Mouse (Mus musculus) fat pad, adult 2 months (tissue): ENCODE measurements around the gene Haus6.
A peak's percentile ranks its signal among the peaks of the same experiment; 100 is the strongest.

ENCODE experiments used
- DNase-seq: peaks from one replicate; pipeline ENCODE4 v3.0.0-alpha.2; 2011; ENCODE audit warnings: low read depth, low spot score; ENCODE audit errors: extremely low read depth

Gene Haus6

DNA sequence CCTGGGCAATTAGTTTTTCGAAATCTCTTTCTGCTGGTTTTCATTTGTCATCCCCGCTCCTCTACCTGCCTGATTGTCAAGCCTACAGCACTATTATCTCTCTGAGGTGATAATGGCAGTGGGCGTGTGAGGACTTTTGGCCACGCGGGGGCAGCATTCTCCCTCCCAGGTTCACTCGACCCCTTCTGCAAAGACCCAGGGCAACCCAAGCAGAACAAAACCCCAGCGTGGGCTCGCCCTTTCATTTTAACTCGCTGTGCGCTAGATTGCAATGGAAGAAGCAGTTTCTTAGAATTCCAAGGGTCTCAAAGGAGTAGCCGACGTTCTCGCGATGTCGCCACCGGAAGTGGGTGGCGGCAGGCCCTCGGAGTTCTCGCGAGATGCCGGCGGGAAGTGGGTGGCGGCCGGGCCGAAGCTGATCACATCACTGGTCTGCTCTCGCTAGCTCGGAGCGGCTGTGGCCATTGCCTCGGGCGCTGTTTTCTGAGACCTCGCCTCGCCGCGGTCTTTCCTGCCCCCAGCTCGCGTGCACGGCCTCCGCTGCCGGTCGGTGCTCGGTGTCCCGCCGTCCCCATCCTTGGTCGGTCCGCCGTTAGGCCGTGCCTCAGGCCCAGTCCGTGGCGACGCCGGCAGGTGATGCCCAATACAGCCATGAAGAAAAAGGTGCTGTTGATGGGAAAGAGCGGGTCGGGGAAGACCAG is 36.4 kb downstream of the Haus6 start, which contains the start of gene Rraga:
Gene Rraga, plus strand, starts transcription at position 386 of the 701 bp plus-strand sequence.
- DNase-seq, result peak; percentile 23

DNA sequence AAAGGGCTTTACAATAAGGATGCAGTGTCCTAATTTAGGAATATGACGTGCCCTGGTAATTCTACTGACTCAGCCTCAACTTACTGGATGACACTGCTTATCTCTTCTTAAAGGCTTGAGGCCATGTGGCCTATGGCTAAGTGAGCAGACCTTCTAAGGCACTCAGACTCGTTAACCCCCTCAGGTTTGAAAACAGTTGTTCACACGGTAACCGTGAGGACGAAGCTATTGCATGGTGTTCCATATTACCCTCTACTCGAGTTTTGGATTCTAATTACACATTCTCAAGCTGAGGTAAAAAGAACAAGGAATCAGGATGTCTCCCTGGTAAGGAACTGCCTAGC is 36.9 kb downstream of the Haus6 start:
- no peak for DNase-seq

DNA sequence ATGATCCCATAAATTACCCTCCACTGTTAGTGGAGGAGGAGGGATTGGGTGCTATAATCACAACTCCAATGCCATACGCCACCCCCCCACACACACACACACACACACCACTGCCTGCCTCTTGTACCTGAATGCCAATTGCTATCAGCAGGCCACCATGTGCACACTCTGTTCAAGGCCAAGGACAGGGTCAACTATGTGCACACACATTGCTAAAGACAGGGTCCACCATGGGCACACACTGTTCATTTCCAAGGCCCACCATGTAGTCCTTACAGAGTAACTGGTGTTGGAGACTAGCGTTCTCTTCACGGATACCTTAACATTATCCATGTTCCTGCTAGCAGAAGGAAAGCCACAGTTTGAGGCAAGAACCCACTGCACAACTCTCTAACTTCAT is 50.8 kb downstream of the Haus6 start:
- DNase-seq, result no peak

DNA sequence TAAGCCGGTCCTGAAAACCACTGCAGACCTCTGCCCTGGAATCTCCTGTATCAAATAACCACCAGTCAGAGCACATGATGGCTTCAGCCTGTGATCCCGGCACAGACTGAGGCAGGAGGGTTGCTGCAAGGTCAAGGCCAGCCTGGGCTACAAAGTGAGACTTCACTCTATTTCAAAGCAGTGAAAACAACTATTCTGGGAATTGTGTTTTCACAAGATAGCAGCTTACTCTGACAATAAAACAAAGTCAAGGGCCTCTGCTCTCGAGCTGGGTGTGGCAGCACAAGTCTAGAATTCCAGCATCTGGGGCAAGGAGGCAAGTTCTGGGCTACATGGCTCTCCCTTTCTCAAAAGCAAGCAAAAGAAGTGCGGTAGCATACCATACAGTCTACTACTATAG is 52.8 kb downstream of the Haus6 start:
- DNase-seq, result no peak

DNA sequence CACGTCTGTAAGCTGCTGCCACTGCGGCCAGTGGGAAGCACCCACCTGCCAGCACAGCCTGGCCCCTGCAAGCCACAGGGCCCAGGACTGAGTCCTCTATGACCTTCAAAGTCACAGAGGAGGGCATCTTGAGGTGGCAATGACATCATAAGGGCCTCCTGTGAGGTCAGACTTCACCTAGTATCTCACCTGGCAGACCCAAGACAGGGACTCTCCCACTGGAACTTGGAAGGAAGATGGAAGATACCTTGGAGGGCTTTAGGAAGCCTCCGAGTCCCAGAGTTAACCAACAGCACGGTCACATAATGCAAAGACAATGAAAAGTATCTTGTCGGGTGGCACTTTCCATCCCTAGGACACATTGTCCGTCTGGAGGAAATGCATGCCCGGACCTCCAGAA is 53.6 kb downstream of the Haus6 start, which contains the start of gene Saxo1:
Gene Saxo1, minus strand, starts transcription at position 101 of the 400 bp plus-strand sequence.
- no peak for DNase-seq

DNA sequence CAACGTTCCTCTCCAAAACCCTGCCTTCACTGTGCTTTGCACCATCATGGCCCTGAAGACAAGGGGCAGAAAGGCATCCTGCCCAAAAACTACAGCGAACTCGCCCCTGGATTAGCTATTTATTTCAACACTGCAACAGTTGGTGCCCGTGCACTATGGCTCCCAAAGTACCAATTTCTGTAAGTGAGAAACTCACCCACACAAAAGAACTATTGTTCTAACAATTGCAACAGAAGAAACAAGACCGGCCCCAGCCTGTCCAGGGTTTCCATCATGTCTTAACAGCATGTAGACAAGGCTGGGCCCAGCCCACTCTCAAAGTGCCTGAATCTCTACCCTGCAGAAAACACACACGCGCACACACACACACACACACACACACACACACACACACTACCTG is 54.5 kb downstream of the Haus6 start:
- DNase-seq, result peak; percentile 63

DNA sequence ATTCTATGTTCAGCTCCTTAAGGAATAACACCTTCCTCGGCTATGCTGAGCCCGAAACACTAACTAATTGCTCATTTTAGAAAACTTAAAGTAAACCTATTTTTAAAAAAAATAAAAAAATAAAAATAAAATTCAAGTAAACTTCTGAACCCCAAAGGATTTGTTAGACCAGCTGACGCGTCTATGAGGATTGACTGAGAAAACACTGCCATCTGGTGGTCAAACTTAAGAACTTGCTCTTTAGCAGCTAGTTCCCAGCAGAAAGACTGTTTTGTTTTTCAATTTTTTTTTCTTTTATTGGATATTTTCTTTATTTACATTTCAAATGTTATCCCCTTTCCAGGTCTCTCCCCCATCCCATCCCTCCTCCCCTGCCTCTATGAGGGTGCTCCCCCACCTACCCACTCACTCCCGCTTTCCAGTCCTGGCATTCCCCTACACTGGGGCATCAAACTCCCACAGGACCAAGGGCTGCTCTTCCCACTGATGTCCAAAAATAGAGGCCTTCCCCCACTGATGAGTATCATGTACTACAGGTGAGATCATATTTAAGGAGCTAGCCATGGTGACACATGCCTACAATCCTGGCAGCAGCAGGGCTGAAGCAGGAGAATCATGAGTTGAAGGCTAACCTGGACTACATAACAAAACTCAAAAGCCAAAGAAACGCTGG is 56.7 kb downstream of the Haus6 start:
- no peak for DNase-seq

DNA sequence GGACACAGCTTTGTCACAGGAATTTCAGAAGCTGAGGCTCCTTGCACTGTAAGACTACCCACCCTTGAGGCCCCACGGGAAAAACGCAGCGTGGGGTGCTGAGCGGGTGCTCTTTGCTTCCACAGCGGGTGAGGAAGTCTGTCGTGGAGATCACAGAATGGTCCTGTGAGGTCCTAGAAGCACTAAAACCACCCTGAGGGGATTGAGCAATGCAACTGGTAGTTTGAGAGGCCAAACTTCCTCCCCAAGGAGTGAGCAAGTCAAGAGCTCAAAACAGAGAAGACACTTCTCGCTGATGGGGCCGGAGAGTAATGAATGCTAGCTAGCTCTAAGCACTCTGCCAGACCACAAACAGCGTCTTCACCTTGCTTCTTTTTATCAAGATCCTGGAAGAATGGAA is 63.5 kb downstream of the Haus6 start:
- DNase-seq, result no peak

DNA sequence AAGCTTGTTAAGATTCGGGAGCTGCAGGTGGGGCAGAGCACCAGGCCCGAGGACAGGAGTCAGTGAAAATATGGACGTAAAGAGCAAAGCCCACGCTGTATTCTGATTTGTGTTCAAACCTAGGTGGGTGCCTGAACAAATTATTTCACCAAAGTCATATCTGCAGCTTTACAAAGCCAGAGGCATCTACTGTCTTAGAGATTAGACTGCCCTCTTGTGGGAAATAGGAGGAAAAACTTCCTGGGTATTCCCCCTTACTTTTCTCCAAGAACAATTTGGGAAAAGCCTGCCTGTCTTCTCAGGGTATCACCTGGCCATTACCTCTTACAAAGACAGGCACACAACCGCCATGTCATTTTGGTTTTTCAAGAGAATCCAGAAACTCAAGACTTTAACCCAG is 66.2 kb downstream of the Haus6 start:
- no peak for DNase-seq

DNA sequence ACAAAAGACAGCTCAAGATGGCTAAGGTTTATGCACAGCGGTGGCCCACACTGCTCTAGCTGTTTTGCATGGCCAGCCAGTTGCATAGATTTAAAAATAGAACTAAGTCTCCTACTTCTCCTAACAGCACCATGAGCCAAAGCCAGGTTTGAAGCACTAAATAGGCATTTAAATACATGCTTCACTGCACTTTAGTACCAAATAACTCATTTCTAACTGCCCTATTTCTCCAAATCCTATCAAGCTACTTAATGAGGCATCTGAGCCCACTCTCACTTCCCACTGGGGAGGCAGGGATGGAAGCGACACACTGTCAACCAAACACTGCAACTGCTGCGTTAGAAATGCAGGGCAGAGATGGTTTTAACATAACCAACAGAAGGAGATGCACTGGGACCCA is 67.9 kb downstream of the Haus6 start:
- no peak for DNase-seq

DNA sequence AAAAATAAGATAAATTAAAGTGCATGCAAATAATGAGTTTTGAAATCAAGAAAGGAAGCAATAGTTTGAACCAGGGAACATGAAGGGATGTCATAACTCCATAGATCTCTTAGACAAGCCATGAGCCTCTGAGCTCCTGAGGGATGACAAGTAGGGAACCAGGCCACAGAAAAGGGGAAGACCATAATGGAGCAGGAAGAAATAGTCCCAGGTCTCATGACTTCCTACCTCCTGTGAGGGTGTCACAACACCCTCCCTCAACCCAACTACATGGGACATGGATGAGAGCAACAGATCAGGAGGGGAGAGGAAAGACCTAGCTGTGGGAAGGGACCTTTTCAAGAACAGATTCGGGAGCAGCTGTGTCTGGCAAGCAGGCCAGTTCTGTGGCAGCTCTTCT is 70.3 kb downstream of the Haus6 start:
- no peak for DNase-seq

DNA sequence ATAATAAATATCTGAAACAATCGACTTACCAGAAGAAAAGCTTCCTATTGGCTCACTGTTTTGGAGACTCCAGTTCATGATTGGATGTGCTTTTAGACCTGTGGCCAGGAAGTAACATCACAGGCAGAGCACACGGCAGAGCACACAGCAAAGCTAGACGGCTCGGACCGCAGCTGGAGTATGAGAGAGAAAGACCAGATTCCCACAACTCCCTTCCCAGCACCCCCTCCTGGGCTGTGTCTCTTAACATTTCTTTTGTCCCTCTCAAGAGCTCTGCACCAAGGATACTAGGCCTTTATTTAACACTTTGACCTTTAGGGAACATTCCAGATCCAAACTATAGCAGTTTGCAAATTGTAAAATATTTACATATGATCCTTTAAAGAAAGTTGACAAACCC is 72.9 kb downstream of the Haus6 start:
- DNase-seq, result no peak

DNA sequence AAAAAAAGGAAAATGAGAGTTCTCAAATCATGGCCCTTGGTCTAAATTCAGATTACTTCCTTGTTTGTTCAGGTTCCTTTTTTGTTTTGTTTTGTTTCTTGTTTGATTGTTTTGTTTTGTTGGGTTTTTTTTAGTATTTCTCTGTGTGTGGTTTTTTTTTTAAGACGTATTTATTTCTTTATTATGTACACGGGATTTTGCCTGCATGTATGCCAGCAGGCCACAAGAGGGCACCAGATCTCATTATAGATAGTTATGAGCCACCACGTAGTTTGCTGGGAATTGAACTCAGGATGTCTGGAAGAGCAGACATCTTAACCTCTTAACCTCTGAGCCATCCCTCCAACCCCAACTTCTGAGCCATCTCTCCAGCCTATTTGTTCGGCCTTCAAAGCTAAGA is 73.9 kb downstream of the Haus6 start:
- no peak for DNase-seq

DNA sequence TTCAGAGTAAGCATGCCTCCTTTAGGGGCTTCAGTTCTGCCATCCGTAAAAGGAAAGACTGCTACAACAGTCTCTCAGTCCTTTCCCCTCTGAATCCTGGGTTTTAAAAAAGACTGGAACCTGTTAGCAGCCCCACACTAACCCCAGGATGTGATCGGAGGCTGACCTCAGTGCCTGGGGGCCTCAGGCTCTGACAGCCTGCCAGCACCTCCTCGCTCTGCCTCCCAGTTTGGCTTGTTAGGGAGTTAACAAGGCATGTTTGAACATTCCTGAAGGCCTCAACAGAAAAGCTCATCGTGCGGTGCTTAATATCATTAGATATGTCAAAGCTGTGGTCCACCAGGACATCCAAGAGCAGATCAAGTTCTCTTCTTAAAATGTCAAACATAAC is 77.8 kb downstream of the Haus6 start:
- DNase-seq, result no peak

DNA sequence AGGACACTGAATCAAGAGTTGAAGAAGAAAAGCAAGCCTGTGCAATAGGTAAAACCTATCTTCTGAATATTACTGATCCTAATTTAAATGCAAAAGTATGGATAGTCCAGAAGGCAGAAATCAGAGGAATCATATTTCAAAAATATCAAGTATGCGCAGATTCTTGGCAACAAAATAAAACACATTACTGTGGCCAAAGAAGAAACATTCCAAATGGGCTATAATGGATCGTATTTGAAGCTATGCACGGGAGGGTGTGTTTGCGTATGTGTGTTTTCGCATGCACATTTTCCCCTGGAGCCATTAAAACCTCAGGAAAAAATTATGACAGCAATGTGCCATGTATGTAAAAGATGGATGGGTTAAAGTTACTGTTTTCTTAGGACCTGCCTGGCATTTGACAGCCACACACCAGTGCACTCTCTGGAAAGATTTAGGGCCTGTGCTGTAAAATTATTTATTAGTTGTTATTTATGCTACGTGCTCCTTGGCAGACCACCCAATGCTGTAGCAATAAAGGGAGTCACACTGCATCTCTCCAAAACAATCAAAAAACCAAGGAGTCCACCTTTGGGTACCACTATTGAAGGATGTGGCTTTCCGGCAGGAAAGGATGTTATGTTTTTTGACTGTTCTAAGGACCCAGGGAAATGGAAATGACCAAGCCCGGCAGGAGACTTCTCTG is 78.3 kb downstream of the Haus6 start:
- DNase-seq, result no peak

DNA sequence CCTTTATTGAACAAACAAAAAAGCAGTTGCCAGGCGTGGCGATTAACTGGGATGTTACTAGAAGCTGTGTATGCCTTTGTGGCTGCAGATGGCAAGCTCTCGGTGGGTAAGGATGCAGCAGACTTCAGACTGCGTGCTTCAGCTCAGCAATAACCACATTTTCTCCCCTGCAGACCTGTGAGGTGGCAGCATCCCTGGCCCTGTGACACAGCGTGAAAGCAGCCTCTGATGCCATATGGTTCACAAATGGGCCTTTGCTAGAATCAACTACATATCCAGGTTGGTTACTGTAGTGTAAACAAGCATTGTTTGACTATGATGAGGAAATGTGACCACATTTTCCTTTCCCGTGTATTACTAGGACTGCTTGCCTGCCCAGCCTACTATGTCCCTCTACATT is 82.7 kb downstream of the Haus6 start:
- DNase-seq, result no peak
